Mouse (Mus musculus): ENCODE data around the gene Psmb5. TPM values are rescaled to one million over a fixed set of nuclear protein-coding genes. Genes with fewer than 3 reads are reported as not detected.
A peak's percentile ranks its signal among the peaks of the same experiment; 100 is the strongest.

The Psmb5 gene
- polyA plus RNA-seq, 1 experiment from 2014 or later = 361 TPM

DNA sequence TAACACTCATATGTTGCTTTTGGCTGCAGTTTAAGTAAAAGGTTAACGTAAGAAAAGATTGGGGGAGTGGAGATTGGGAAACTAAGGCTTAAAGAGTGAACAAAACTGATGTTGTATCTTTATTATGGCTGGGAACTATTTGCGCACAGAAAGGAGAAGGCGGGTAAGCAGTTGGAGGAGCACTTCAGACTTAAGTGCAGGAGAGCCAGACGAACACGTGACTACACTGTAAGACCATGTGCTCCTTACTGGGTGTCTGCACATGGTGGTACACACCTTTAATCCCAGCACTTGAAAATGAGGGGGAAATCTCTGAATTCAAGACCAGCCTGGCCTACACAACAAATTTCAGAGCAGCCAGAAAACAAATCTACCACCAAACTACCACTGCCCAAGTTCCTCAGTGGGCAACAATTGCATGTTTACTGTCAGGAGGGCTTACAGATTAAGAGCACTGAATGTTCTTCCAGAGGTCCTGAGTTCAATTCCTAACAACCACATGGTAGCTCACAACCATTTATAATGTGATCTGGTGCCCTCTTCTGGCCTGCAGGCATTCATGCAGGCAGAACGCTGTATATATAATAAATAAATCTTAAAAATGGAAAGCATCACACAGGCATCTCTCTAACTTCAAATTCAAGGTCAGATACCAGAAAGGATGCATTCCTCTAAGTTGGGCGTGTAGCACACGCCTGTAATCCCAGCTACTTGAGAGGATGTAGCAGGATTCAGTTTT is 29.2 kb upstream of the Psmb5 start:
- no peak for ATAC-seq (ENCODE audit: insufficient number of reproducible peaks, insufficient read depth, low FRiP score, low read depth)
- peaks cover 90% of the 10 kb centered on the region for H3K36me3 ChIP-seq (ENCODE audit: control insufficient read depth, insufficient read depth, low read length)
- H3K4me3 ChIP-seq (ENCODE audit: low read depth, low read length) = no peak overlapping the region
- peaks cover 5% of the 10 kb centered on the region; the same call in 1 of the 2 replicates for H3K4me1 ChIP-seq (ENCODE audit: control insufficient read depth, insufficient read depth, low read length)
- no peaks in the 10 kb centered on the region for H3K9me3 ChIP-seq (ENCODE audit: control insufficient read depth, low read depth, low read length)
- no peaks in the 10 kb centered on the region for H3K27me3 ChIP-seq (ENCODE audit: control insufficient read depth, insufficient read depth, low read length)
- 91% methylated on average over 8 of the region's 8 CpGs for WGBS
- H3K27ac ChIP-seq (ENCODE audit: low read length) = no peak overlapping the region
- H3K4me2 ChIP-seq (replicated peaks; ENCODE audit: low read depth, low read length) = no peak overlapping the region
- no peak overlapping the region for H3K9ac ChIP-seq (replicated peaks; ENCODE audit: low read depth, low read length)

DNA sequence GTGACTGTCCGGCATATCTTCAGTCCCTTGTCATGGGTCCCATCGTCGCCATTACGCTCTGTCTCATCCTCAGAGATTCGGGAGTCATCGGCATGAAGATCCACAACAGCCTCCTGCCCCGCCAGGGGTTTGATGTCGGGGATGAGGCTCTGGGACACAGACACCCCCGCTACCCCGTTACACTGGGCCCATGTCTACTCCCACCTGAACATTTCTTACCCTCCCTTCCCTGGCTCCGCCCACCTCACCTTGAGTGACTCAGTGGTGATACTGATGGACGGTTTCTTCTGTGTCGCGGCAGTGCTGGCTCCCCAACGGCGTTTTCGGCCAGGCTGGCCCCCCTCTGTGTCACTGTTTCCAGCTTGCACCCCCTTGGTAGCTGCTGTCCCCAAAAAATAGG is 28.6 kb upstream of the Psmb5 start:
- H3K9me3 ChIP-seq (ENCODE audit: control insufficient read depth, low read depth, low read length) = no peaks in the 10 kb centered on the region
- no peaks in the 10 kb centered on the region for H3K4me1 ChIP-seq (ENCODE audit: control insufficient read depth, insufficient read depth, low read length)
- no peak for ATAC-seq (ENCODE audit: insufficient number of reproducible peaks, insufficient read depth, low FRiP score, low read depth)
- 94% methylated on average over 17 of the region's 17 CpGs for WGBS
- no peak overlapping the region for H3K4me2 ChIP-seq (replicated peaks; ENCODE audit: low read depth, low read length)
- no peak overlapping the region for H3K9ac ChIP-seq (replicated peaks; ENCODE audit: low read depth, low read length)
- H3K27me3 ChIP-seq (ENCODE audit: control insufficient read depth, insufficient read depth, low read length) = no peaks in the 10 kb centered on the region
- no peak overlapping the region for H3K4me3 ChIP-seq (ENCODE audit: low read depth, low read length)
- peaks cover 87% of the 10 kb centered on the region for H3K36me3 ChIP-seq (ENCODE audit: control insufficient read depth, insufficient read depth, low read length)
- no peak overlapping the region for H3K27ac ChIP-seq (ENCODE audit: low read length)

- no peak overlapping the region for H3K27ac ChIP-seq (ENCODE audit: low read length)
- H3K4me1 ChIP-seq (ENCODE audit: control insufficient read depth, insufficient read depth, low read length) = peaks cover 9% of the 10 kb centered on the region; the same call in 1 of the 2 replicates
- no peaks in the 10 kb centered on the region for H3K9me3 ChIP-seq (ENCODE audit: control insufficient read depth, low read depth, low read length)
- no peak overlapping the region for H3K4me3 ChIP-seq (ENCODE audit: low read depth, low read length)
- H3K27me3 ChIP-seq (ENCODE audit: control insufficient read depth, insufficient read depth, low read length) = no peaks in the 10 kb centered on the region
- WGBS = 87% methylated on average over 9 of the region's 9 CpGs
- H3K4me2 ChIP-seq (replicated peaks; ENCODE audit: low read depth, low read length) = no peak overlapping the region
- no peak overlapping the region for H3K9ac ChIP-seq (replicated peaks; ENCODE audit: low read depth, low read length)
- peaks cover 69% of the 10 kb centered on the region for H3K36me3 ChIP-seq (ENCODE audit: control insufficient read depth, insufficient read depth, low read length)
- ATAC-seq (ENCODE audit: insufficient number of reproducible peaks, insufficient read depth, low FRiP score, low read depth) = no peak
These were observed 26.5 kb upstream of the Psmb5 start for GRCm38 (mm10) chr14:54644294-54644693.

DNA sequence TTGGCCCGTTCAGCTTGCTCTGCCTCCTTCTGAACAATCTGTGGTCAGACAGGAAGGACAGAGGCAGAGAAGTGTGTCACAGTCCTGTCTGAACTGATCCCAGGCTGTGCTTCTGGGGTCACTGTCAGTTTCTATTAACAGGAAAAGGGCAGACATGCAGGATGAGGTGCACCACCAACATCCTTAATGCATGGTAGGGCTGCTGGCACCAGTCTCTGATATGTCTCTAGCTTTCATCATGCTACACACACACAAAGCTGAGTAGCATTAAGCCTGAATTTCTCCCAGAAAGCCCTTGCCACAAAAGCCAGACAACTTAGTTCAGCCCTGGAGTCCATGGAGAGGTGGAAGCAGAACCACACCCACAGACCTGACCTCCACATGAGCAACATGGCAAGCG is 25.2 kb upstream of the Psmb5 start:
- H3K27ac ChIP-seq (ENCODE audit: low read length) = no peak overlapping the region
- 87% methylated on average over 2 of the region's 2 CpGs for WGBS
- no peak overlapping the region for H3K4me3 ChIP-seq (ENCODE audit: low read depth, low read length)
- no peak overlapping the region for H3K9ac ChIP-seq (replicated peaks; ENCODE audit: low read depth, low read length)
- no peaks in the 10 kb centered on the region for H3K27me3 ChIP-seq (ENCODE audit: control insufficient read depth, insufficient read depth, low read length)
- no peaks in the 10 kb centered on the region for H3K9me3 ChIP-seq (ENCODE audit: control insufficient read depth, low read depth, low read length)
- H3K36me3 ChIP-seq (ENCODE audit: control insufficient read depth, insufficient read depth, low read length) = peaks cover 62% of the 10 kb centered on the region
- H3K4me1 ChIP-seq (ENCODE audit: control insufficient read depth, insufficient read depth, low read length) = peaks cover 11% of the 10 kb centered on the region; the same call in 1 of the 2 replicates
- H3K4me2 ChIP-seq (replicated peaks; ENCODE audit: low read depth, low read length) = no peak overlapping the region
- no peak for ATAC-seq (ENCODE audit: insufficient number of reproducible peaks, insufficient read depth, low FRiP score, low read depth)

- Histone ChIP-seq H3K27me3 (ENCODE audit: control insufficient read depth, insufficient read depth, low read length) (no peaks in the 10 kb centered on the region), H3K27ac (ENCODE audit: low read length) (no peak overlapping the region), H3K9ac (replicated peaks; ENCODE audit: low read depth, low read length) (no peak overlapping the region), H3K36me3 (ENCODE audit: control insufficient read depth, insufficient read depth, low read length) (peaks cover 60% of the 10 kb centered on the region), H3K4me1 (ENCODE audit: control insufficient read depth, insufficient read depth, low read length) (peaks cover 11% of the 10 kb centered on the region; the same call in 1 of the 2 replicates), H3K4me3 (ENCODE audit: low read depth, low read length) (no peak overlapping the region), H3K9me3 (ENCODE audit: control insufficient read depth, low read depth, low read length) (no peaks in the 10 kb centered on the region), H3K4me2 (replicated peaks; ENCODE audit: low read depth, low read length) (no peak overlapping the region)
- no peak for ATAC-seq (ENCODE audit: insufficient number of reproducible peaks, insufficient read depth, low FRiP score, low read depth)
- WGBS = 78% methylated on average over 25 of the region's 25 CpGs
These were observed 24.6 kb upstream of the Psmb5 start for GRCm38 (mm10) chr14:54642224-54642944.

DNA sequence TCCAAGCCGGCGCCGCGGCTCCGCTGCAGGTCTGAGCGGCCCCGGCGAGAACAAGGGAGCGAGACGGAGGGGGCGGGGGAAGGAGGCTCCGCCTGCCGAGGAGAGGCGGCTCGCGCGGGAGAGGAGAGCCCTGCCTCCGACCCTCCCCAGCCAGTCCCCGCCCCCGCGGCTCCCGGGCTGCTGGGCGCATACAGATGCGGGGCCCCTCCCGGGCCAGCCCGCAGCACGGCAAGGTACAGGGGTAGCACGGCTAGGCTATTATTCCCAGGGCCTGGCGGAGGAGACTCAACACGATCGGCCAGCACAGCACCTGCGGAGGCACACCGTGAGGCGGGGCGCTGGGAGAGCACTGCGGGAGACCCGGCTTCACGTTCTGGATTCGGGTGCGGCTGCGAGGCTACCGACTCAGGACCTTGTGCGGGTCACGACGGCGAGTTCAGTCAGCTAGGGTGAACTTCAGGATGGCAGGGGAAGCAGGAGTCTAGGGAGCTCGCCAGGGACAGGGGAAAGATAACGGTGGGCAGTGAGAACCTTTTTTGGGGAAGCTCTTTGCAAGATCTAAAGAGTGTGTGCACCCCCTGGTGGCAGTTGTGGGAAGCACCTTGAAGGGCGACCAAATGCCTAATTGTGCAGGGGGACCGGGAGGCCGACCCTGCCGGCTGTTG is 23.6 kb upstream of the Psmb5 start, which contains the start of gene Cdh24:
Gene Cdh24 (minus strand): TSS at position 60 of the 665 bp plus-strand sequence.
- H3K27ac ChIP-seq (ENCODE audit: low read length) = peak within 1 kb of the TSS; percentile 64
- WGBS = under 1% methylated on average over 45 of the region's 52 CpGs
- H3K4me1 ChIP-seq (ENCODE audit: control insufficient read depth, insufficient read depth, low read length) = peaks cover 11% of the 10 kb centered on the region; the same call in 1 of the 2 replicates
- no peaks in the 10 kb centered on the region for H3K9me3 ChIP-seq (ENCODE audit: control insufficient read depth, low read depth, low read length)
- peaks cover 56% of the 10 kb centered on the region for H3K36me3 ChIP-seq (ENCODE audit: control insufficient read depth, insufficient read depth, low read length)
- ATAC-seq (ENCODE audit: insufficient number of reproducible peaks, insufficient read depth, low FRiP score, low read depth) = peak; percentile 93
- no peaks in the 10 kb centered on the region for H3K27me3 ChIP-seq (ENCODE audit: control insufficient read depth, insufficient read depth, low read length)
- H3K9ac ChIP-seq (replicated peaks; ENCODE audit: low read depth, low read length) = peak within 1 kb of the TSS; percentile 76
- H3K4me2 ChIP-seq (replicated peaks; ENCODE audit: low read depth, low read length) = peak within 1 kb of the TSS; percentile 85
- peak within 1 kb of the TSS; percentile 49 for H3K4me3 ChIP-seq (ENCODE audit: low read depth, low read length)

DNA sequence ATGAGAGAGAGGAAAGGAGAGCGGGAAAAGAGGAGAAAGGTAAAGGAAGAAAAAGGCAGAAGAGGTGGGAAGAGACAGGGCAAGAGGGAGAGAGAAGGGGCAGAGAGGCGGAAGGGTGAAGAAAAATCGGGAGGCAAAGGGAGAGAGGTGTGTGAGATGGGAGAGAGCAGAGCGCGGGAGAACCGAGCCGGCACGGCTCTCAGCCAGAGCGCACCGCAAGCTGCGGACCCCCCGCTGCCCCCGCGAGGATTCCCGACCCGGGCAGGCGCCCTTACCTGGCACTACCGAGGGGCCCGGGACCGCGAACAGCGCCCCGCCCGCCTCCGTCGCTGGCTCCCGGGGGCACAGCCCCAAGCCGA is 23.1 kb upstream of the Psmb5 start, which contains the start of gene Gm17606:
Gene Gm17606 (plus strand): TSS at position 7 of the 359 bp plus-strand sequence.
- peak; percentile 20; the same call in 1 of the 2 replicates for ATAC-seq (ENCODE audit: insufficient number of reproducible peaks, insufficient read depth, low FRiP score, low read depth)
- Histone ChIP-seq H3K27ac (ENCODE audit: low read length) (peak within 1 kb of the TSS; percentile 64), H3K27me3 (ENCODE audit: control insufficient read depth, insufficient read depth, low read length) (no peaks in the 10 kb centered on the region), H3K36me3 (ENCODE audit: control insufficient read depth, insufficient read depth, low read length) (peaks cover 56% of the 10 kb centered on the region), H3K9me3 (ENCODE audit: control insufficient read depth, low read depth, low read length) (no peaks in the 10 kb centered on the region), H3K4me2 (replicated peaks; ENCODE audit: low read depth, low read length) (peak within 1 kb of the TSS; percentile 85), H3K9ac (replicated peaks; ENCODE audit: low read depth, low read length) (peak within 1 kb of the TSS; percentile 76), H3K4me3 (ENCODE audit: low read depth, low read length) (peak within 1 kb of the TSS; percentile 49), H3K4me1 (ENCODE audit: control insufficient read depth, insufficient read depth, low read length) (peaks cover 11% of the 10 kb centered on the region; the same call in 1 of the 2 replicates)
- 3% methylated on average over 22 of the region's 28 CpGs for WGBS

- H3K4me2 ChIP-seq (replicated peaks; ENCODE audit: low read depth, low read length) = peak overlapping the region; percentile 85
- no peaks in the 10 kb centered on the region for H3K9me3 ChIP-seq (ENCODE audit: control insufficient read depth, low read depth, low read length)
- H3K4me1 ChIP-seq (ENCODE audit: control insufficient read depth, insufficient read depth, low read length) = peaks cover 11% of the 10 kb centered on the region; the same call in 1 of the 2 replicates
- 13% methylated on average over 4 of the region's 4 CpGs for WGBS
- H3K27me3 ChIP-seq (ENCODE audit: control insufficient read depth, insufficient read depth, low read length) = no peaks in the 10 kb centered on the region
- peaks cover 50% of the 10 kb centered on the region for H3K36me3 ChIP-seq (ENCODE audit: control insufficient read depth, insufficient read depth, low read length)
- H3K9ac ChIP-seq (replicated peaks; ENCODE audit: low read depth, low read length) = no peak overlapping the region
- peak overlapping the region; percentile 49 for H3K4me3 ChIP-seq (ENCODE audit: low read depth, low read length)
- no peak overlapping the region for H3K27ac ChIP-seq (ENCODE audit: low read length)
- ATAC-seq (ENCODE audit: insufficient number of reproducible peaks, insufficient read depth, low FRiP score, low read depth) = no peak
These were observed 22.3 kb upstream of the Psmb5 start for GRCm38 (mm10) chr14:54640121-54640520.
